16 mouse cellular contexts compared by ENCODE assay signal in genomic region chr9:85893681-85894080, GRCm38 (mm10). TPM values are rescaled to one million over a fixed set of nuclear protein-coding genes. Genes with fewer than 3 reads are reported as not detected.
DNase-seq lines count a peak whose midpoint lies in the region; ATAC-seq and TF ChIP-seq lines count a peak whose summit lies in the region.
"Had no signal": no experiment of that assay in that cellular context is flagged by ENCODE, and none has a peak within 500 bp of the region (broad histone marks: within the 10 kb centered on the region; RNA-seq: fewer than 3 reads in every experiment).

No protein-coding gene starts in this region.

- no peaks in the 10 kb centered on the region for H3K4me1 ChIP-seq in lung, postnatal 0 days (ENCODE audit: insufficient read depth, low read depth, low read length)
- H3K4me1 ChIP-seq in liver, embryonic 11.5 days (replicated peaks; ENCODE audit: control insufficient read depth, insufficient read depth, low read length): no peaks in the 10 kb centered on the region
- H3K4me1 ChIP-seq: embryonic facial prominence, embryonic 13.5 days; forebrain, embryonic 12.5 days; heart, embryonic 10.5 days; liver, embryonic 15.5 days; neural tube, embryonic 13.5 days had no signal

- H3K4me3 ChIP-seq in lung, postnatal 0 days (ENCODE audit: low read depth, low read length): no peak overlapping the region
- no peak overlapping the region for H3K4me3 ChIP-seq in liver, embryonic 11.5 days (ENCODE audit: low read depth, low read length)
- H3K4me3 ChIP-seq: embryonic facial prominence, embryonic 13.5 days; forebrain, embryonic 12.5 days; heart, embryonic 10.5 days; liver, embryonic 15.5 days; neural tube, embryonic 13.5 days had no signal

- H3K27me3 ChIP-seq in lung, postnatal 0 days (replicated peaks; ENCODE audit: insufficient read depth, low read length): no peaks in the 10 kb centered on the region
- no peaks in the 10 kb centered on the region for H3K27me3 ChIP-seq in liver, embryonic 11.5 days (replicated peaks; ENCODE audit: control insufficient read depth, insufficient read depth, low read length)
- H3K27me3 ChIP-seq: embryonic facial prominence, embryonic 13.5 days; forebrain, embryonic 12.5 days; liver, embryonic 15.5 days; neural tube, embryonic 13.5 days had no signal

- 58% methylated on average over 5 of the region's 5 CpGs for WGBS in lung, postnatal 0 days
- 75% methylated on average over 5 of the region's 5 CpGs for WGBS in liver, embryonic 11.5 days

- no peak overlapping the region for H3K4me2 ChIP-seq in lung, postnatal 0 days (replicated peaks; ENCODE audit: low read depth, low read length)
- H3K4me2 ChIP-seq in liver, embryonic 11.5 days: no peak overlapping the region
- H3K4me2 ChIP-seq: embryonic facial prominence, embryonic 13.5 days; forebrain, embryonic 12.5 days; liver, embryonic 15.5 days; neural tube, embryonic 13.5 days had no signal

- no peaks in the 10 kb centered on the region for H3K36me3 ChIP-seq in lung, postnatal 0 days (ENCODE audit: insufficient read depth, low read length)
- H3K36me3 ChIP-seq in liver, embryonic 11.5 days (ENCODE audit: control insufficient read depth, insufficient read depth, low read length): no peaks in the 10 kb centered on the region
- H3K36me3 ChIP-seq: embryonic facial prominence, embryonic 13.5 days; forebrain, embryonic 12.5 days; heart, embryonic 10.5 days; liver, embryonic 15.5 days; neural tube, embryonic 13.5 days had no signal

- no peak for TF ChIP-seq CTCF in lung, postnatal 0 days (IDR thresholded peaks at IDR 0.05)

- peak; percentile 43 for DNase-seq in adrenal gland, postnatal 10 days
- no peak for DNase-seq in adrenal gland, postnatal 4 days (ENCODE audit: low spot score in 2 of 2)
- DNase-seq in lung, postnatal 10 days: peak; percentile 7
- DNase-seq in lung, postnatal 0 days (ENCODE audit: low spot score): no peak
- DNase-seq in Muller cell, postnatal 12 days (ENCODE audit: inconsistent ontology term): peak; percentile 18
- peak; percentile 9 to 19 for DNase-seq in layer of hippocampus, postnatal 10 days (ENCODE audit: low spot score in 2 of 2)
- DNase-seq in thymus, postnatal 14 days: no peak
- no peak for DNase-seq in liver, embryonic 11.5 days (ENCODE audit: low spot score)
- DNase-seq: kidney, adult 8-10 months; thymus, postnatal 25 days had no signal

- ATAC-seq in lung, postnatal 0 days: no peak
- no peak for ATAC-seq in liver, embryonic 11.5 days (replicated peaks; ENCODE audit: low FRiP score)
- ATAC-seq: hindbrain, embryonic 16.5 days had no signal

- H3K9ac ChIP-seq in lung, postnatal 0 days (replicated peaks; ENCODE audit: low read depth): no peak overlapping the region
- no peak overlapping the region for H3K9ac ChIP-seq in liver, embryonic 11.5 days (ENCODE audit: low read depth, low read length)
- H3K9ac ChIP-seq: embryonic facial prominence, embryonic 13.5 days; forebrain, embryonic 12.5 days; liver, embryonic 15.5 days; neural tube, embryonic 13.5 days had no signal

- TF ChIP-seq EP300 in lung, postnatal 0 days (IDR thresholded peaks at IDR 0.05): no peak

- H3K27ac ChIP-seq in lung, postnatal 0 days (ENCODE audit: low read length): no peak overlapping the region
- H3K27ac ChIP-seq in liver, embryonic 11.5 days (ENCODE audit: low read depth, low read length): no peak overlapping the region
- H3K27ac ChIP-seq: embryonic facial prominence, embryonic 13.5 days; forebrain, embryonic 12.5 days; heart, embryonic 10.5 days; liver, embryonic 15.5 days; neural tube, embryonic 13.5 days had no signal

- H3K9me3 ChIP-seq in lung, postnatal 0 days (ENCODE audit: low read length): no peaks in the 10 kb centered on the region
- no peaks in the 10 kb centered on the region for H3K9me3 ChIP-seq in liver, embryonic 11.5 days (ENCODE audit: control insufficient read depth, low read length)
- H3K9me3 ChIP-seq: embryonic facial prominence, embryonic 13.5 days; forebrain, embryonic 12.5 days; heart, embryonic 10.5 days; liver, embryonic 15.5 days; neural tube, embryonic 13.5 days had no signal

RNA-seq across cellular contexts. Expression of gene Tpbg, which starts 51.5 kb away (rescaled TPM):
- 1 to 10 TPM; 3.2 to 4.1 TPM for total RNA-seq in adrenal gland, postnatal 10 days (2021)
- 10 to 100 TPM in 1 of 2 experiments, 1 to 10 TPM in 1; 8.2 to 14.8 TPM for total RNA-seq in adrenal gland, postnatal 4 days (2021)
- polyA plus RNA-seq in lung, postnatal 0 days (2015; fragmentation: Nextera tagmentation; extraction: Ambion mirVana): 4.4 and 4.7 TPM in 2 replicates
- total RNA-seq in layer of hippocampus, postnatal 10 days (2021): 10 to 100 TPM; 14.0 to 18.4 TPM
- polyA plus RNA-seq in liver, embryonic 11.5 days (2014; fragmentation: Nextera tagmentation; extraction: Ambion mirVana): 2.3 and 3.0 TPM in 2 replicates

Comparison
In these comparisons a context has a peak if more than half of its experiments do, and no peak if none do; other contexts are left out.
1. DNase-seq: peak in adrenal gland, postnatal 10 days (single experiment), lung, postnatal 10 days (single experiment), Muller cell, postnatal 12 days (single experiment) and layer of hippocampus, postnatal 10 days (2 of 2); none in adrenal gland, postnatal 4 days (0 of 2), lung, postnatal 0 days (single experiment), thymus, postnatal 14 days (single experiment) and liver, embryonic 11.5 days (single experiment).